Mouse (Mus musculus) CH12.LX (cell line): ENCODE results near the gene Inpp5b.

Experiments
- CHD1 ChIP-seq: IDR thresholded peaks from 2 replicates; pipeline ENCODE4 v1.6.1; 2012; ENCODE audit warnings: low read depth, low read length, improper control_type of control experiment, inconsistent platforms
- CTCF ChIP-seq, 2 experiments: IDR thresholded peaks in 1 of 2; conservative IDR thresholded peaks in 1 of 2; 2 replicates each; pipeline ENCODE4 v1.5.1; 2011 to 2012; ENCODE audit warnings: low read depth in 2 of 2, low read length in 2 of 2, improper control_type of control experiment in 1 of 2, inconsistent platforms in 1 of 2, mild to moderate bottlenecking in 1 of 2, moderate library complexity in 1 of 2
- ETS1 ChIP-seq: conservative IDR thresholded peaks from 2 replicates; pipeline ENCODE4 v1.6.1; 2012; ENCODE audit warnings: low read depth, mild to moderate bottlenecking, inconsistent platforms, low read length, improper control_type of control experiment, moderate library complexity
- HCFC1 ChIP-seq: IDR thresholded peaks from 2 replicates; pipeline ENCODE4 v1.6.1; 2012; ENCODE audit warnings: low read depth, mild to moderate bottlenecking, inconsistent platforms, low read length, improper control_type of control experiment
- JUND ChIP-seq: conservative IDR thresholded peaks from 2 replicates; pipeline ENCODE4 v1.6.1; 2011; ENCODE audit warnings: low read depth, low read length, improper control_type of control experiment
- KAT2A ChIP-seq: IDR thresholded peaks from 2 replicates; pipeline ENCODE4 v1.6.1; 2012; ENCODE audit warnings: low read length, improper control_type of control experiment, inconsistent platforms; ENCODE audit not compliant: insufficient replicate concordance
- NRF1 ChIP-seq: IDR thresholded peaks from 2 replicates; pipeline ENCODE4 v1.6.1; 2014; ENCODE audit warnings: low read depth, mild to moderate bottlenecking, inconsistent platforms, low read length, improper control_type of control experiment, moderate library complexity
- POLR2A ChIP-seq: IDR thresholded peaks from 2 replicates; pipeline ENCODE4 v1.6.1; 2011; ENCODE audit warnings: low read depth, mild to moderate bottlenecking, improper control_type of control experiment, low read length
- POLR2AphosphoS2 ChIP-seq: IDR thresholded peaks from 2 replicates; pipeline ENCODE4 v1.6.1; 2011; ENCODE audit warnings: low read depth, low read length, improper control_type of control experiment
- SIN3A ChIP-seq: IDR thresholded peaks from 2 replicates; pipeline ENCODE4 v1.6.1; 2012; ENCODE audit warnings: low read length, improper control_type of control experiment, inconsistent platforms
- USF2 ChIP-seq: conservative IDR thresholded peaks from 2 replicates; pipeline ENCODE4 v1.6.1; 2011; ENCODE audit warnings: low read depth, low read length, improper control_type of control experiment
- ZNF384 ChIP-seq: IDR thresholded peaks from 2 replicates; pipeline ENCODE4 v1.6.1; 2012; ENCODE audit warnings: low read depth, low read length, improper control_type of control experiment, inconsistent platforms

DNA sequence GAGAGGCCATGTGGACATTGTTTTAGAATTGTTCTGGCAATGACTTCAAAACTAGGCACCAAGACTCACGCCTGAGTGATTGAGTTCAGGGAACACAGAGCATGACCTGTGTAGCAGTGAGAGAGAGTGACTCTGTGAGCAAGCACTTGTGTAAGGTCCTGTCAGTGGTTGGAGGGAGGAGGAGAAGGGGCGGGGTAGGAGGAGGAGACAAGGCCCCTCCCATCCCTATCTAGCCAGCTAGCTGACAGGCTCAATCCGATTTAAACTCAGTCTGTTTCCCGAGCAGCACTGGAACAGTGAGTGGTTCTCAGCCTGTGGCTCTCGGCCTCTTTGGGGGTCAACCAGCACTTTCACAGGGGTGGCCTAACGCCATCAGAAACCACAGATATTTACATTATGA, 76.2 kb downstream of the Inpp5b start:
- TF ChIP-seq POLR2AphosphoS2 (no peak), ZNF384 (no peak), JUND (no peak), CHD1 (no peak), KAT2A (no peak), ETS1 (no peak), SIN3A (no peak), HCFC1 (no peak), CTCF (conservative IDR thresholded peaks at IDR 0.05 in 1 of 2, IDR thresholded peaks at IDR 0.05 in 1 of 2; ENCODE audit: low read depth in 2 of 2, low read length in 2 of 2) (no peak), USF2 (no peak), POLR2A (no peak), NRF1 (no peak)
